Mouse (Mus musculus) left cerebral cortex, adult 11 months (tissue): ENCODE measurements at regions not wholly inside any gene's neighbourhood (a gene's known extent, or its start where the extent isn't known, plus 50 kb on each side); places are given as distances from the start of the nearest gene placed in this dataset.

ENCODE experiments used
- DNase-seq: peaks from one replicate; pipeline ENCODE4 v3.0.0; 2022; ENCODE audit warnings: low spot score

DNA sequence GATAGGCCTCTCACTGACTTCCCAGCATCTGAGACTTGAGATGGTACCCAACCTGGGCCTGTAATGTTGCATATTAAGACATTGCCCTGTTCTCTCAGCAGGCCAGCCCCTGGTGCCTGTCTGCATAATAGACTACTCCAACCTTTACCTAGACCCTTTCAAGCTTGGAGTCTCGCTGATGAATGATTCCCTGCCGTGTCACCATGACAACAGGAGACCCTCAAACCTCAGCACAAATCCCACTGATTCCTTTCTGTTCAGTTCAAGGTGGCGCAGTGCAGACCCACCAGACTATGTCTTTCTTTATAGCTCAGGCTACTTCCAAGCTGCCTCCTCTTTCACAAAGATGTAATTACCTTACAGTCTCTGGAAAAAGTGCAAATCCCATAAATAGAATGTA lies 172.0 kb downstream of the Dcdc2c start:
- DNase-seq: no peak

DNA sequence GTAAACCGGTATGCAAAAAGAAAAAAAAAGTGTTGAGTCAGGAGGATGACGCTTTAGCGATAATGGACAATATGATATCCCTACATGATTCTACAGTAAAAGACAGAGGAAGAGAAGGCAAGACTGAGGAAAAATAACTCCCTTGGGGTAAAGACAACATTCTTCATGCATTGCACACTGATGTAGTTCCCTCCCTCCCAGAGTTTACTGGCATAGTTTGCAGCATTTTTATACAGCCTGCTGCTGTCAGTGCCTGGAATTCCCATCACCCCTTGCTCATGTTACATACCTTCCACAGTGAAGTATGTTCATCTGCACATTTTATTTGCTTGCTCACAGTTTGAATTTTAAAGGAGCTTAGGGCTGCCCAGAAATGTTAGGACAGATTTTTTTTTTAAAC lies 174.2 kb downstream of the Dcdc2c start:
- DNase-seq: no peak

DNA sequence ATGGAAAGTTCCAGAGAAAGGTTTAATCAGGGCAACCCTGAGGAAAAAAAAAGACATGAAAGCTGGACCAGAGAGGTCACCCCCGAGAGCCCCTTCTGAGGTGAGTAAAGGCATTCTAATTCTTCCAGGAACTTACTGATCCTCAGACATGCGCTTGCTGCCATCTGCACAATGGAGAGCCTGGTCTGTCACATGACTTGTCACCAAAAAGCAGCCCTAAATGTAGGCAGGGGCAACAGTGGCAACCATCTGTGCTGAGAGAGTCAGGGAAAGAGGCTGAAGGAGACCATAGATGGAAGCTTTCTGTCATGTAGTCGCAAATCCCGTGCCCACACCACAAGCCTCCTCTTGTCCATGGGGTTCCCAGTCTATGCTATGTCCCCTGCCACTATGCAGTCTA lies 174.8 kb downstream of the Dcdc2c start:
- DNase-seq: no peak

DNA sequence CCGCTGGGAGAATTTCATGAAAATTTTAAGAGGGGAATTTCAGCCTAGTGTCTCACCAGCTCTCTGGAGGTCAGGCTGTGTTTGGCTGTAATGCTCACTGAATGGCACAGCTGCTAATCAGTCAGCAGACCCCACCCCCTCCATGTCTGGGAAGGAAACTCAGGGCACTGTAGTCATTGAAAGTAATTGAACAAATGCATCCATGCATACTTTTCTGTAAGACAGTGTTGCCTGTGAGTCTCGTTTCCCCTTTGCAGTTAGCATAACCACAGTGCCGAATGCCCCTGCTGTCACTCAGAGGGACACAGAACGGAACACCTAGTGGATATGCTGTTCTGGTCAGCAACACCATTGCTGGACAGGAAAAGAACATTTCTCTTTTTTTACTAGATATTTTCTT lies 175.4 kb downstream of the Dcdc2c start:
- no peak for DNase-seq

DNA sequence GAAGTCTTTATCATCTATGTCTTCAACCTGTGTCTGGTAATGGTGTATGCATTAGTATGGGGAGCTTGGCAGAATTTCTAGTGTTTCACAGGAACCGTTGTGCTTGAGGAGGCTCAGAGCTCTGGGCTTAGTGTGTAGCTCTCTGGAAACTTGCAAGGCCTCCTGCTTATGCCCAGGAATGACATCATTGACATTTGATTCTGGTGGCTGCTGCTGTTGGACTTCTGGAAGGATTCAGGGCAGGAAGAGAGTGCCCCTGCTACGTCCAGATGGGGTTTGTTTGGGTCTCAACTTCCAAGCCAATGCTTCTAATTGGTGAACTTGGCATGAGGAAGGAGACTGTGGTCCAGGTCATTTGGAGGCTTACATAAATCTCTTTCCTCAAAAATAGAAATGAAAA lies 186.9 kb downstream of the Dcdc2c start:
- DNase-seq: no peak

DNA sequence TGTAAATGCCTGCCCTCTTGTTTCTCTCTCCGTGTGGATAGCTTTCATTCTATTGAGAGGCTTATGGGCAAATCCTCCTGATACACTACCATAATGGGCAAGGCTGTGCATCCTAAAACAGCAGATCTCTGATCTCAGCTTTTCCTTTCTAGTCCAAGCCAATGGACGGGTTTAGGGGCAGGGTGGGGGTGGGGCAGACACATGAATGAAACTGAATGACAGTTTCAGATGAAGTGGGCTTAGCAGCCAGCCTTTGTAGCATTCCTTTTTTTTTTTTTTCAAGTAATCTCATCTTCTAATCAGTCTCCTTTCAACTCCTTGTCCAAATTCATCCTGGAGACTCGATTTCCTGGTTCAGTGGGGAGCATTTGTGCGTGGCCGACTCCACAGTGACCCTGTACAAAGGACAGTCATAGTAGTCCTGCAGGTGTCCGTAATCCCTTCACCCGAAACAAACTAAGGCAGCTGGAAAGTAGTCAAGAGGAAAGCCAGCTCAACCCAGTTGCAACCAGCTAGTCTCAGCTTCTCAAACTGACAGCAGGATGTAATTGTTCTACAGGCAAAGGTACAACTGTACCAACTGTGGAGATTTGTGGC lies 193.4 kb downstream of the Dcdc2c start:
- DNase-seq: no peak

DNA sequence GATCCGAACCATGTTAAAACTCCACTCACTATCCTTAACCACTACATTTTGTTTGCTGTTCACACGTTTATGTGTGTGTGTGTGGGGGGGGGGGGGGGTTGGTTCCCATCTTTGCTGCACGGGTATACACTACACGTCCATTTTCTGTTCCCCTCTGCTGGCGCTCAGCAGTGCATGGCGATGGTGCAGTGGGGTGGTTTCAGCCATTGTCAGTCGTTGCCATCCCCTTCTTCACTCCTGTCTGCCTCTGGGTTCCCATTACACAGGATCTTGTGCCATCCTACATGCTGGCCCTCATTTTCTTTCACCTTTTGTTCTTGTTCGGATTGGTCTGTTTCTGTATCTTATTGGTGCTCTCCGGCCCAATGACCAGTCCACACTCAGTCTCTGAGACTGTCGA lies 194.4 kb downstream of the Dcdc2c start:
- DNase-seq: no peak

DNA sequence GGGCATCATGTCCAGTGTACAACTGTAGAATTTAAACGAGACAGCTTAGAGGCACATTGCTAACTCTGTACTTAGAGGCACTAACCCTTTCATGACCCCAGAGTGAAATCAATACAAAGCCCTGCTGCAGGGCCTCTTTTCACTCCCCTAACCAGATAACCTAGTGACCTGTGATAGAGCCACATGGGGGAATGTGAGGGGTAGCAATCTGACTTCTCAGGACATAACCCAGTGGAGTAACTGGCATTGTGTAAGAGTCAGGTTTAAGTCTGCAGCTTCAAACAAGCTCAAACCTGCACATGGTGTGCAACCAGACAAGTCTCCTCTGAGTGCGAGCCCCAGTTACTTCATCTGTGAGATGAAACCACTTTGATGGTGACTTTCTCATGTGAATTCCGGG lies 199.1 kb downstream of the Dcdc2c start:
- no peak for DNase-seq

DNA sequence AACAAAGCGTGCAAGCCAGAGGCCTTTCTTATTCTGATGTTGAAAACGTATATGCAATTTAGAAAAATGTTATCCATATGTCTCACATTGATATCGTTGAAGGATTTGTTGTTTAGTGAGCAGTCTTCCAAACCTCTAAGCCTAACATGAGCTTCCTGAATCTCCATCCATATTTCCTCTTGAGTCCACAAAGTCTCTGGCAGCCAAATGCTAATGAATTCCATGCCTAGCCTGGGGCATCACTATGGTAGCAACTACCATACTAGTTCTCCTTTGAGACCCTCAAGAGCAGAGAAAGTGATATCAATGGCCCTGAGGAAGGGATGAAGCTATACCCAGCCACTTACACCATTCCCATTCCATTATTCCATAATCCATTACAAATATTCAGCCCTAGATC lies 199.6 kb downstream of the Dcdc2c start:
- no peak for DNase-seq

DNA sequence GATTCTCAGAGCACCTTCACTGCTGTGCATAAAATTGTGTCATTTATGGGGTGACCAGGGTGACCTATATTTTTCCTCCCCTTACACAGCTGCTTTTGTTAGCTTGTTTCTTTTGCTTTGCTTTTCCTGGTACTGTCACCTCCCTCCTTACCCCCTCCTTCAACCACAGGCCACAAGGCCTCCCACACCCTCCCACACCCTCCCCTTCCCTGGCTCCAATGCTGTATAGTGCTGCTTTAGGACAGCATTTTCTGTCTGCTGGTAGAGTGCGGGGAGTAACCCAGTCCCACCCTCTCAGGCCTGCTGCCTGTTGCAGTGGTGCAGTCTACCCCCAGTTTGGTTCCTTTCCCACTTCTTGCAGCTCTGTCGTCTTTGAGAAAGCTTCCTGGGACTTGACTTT lies 209.5 kb downstream of the Dcdc2c start:
- DNase-seq: no peak

DNA sequence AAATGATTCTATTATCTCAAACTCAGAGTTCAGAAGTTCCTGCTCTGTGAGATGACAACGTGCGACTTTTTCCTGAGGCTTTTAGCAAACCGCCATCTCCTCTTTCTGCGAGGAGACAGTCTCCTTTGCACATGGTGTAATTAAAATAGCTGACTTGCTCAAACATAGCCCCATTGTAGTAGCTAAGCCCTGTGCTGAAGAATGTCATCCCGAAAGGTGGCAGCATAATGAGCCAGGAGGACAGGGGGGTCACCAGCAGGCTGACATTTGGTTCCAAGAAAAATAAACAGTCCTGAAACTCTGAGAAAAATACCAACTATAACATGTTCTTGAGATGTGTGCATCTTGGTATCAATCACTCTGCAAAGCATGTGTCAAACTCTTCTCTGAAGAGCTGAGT lies 219.6 kb downstream of the Dcdc2c start:
- DNase-seq: no peak

DNA sequence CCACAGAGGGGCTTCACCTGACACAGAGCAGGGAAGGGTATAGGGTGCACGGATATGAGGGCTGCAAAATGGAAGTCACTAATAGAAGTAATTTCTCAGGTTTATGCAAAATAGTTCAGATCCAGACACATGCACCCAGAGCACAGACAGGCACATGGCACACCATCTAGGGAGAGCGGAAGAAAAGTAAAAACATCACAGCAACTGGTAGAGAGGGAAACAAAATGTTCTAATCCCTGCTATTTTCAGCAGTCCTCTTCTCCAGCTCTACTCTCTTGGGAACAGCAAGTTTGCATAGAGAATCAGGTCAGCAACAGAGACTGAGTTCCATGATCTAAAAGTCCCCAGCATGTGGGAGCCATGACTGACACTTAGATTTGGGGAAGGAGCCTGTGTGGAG lies 220.4 kb downstream of the Dcdc2c start:
- no peak for DNase-seq

DNA sequence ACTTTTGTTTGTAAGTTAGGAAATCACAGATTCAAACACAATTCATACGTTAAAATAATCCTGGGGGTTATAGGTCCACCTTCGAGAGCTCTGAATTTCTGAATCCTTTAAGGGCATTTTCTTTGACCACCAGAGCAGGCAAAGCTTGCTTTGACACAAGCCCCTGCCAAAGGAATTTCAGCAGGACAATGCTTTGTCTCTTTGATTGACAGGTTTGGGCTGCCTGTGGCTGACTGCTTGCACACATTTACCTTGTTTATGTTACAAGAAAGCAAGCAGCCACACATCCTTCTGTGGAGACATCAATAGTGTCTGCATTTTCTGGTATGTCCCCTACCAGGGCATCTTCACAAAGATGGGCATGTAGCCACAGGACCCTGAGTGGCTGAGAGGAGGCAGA lies 228.5 kb downstream of the Dcdc2c start:
- DNase-seq: no peak

DNA sequence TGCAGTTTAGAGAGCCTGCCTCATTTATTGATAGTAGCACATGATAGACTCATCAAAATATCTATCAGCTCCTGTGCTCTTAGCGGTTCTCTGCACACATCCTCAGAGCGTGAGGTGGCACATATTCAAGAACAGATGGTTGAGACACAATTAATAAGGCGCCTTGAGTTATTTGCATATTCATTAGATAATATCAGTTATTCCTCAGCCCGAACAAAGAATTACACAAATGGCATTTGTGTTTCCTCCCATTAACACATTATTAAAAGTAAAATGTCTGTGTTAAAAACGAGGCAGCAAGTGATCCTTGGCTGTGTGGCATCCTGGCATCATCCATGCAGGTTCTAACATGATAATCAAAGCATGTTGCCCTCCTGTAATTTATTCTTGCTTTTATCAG lies 243.0 kb downstream of the Dcdc2c start:
- DNase-seq: no peak

DNA sequence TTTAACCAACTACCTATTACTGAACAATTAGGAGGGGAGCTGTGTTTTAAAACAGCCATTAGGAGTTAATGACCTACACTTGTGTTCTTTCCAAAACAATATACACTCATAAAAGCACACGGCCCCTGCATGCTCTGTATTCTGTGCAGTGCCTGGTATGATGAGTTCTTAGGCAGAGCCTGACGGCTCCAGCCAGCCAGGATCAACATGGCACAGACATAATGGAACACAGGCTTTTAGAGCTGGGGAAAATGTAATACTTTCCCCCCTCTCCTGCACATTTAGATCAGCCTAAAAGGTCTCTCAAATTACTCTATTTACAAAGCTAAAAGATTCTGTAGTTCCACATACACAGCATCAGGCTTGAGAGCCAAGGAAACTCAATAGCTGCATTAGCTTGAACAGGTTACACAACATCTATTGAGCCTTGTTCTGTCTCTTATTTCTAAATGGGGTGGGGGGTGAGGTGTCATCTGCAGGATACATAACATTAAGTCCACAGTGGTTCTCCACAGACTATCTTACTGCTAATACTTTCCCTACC lies 250.1 kb downstream of the Dcdc2c start:
- no peak for DNase-seq

DNA sequence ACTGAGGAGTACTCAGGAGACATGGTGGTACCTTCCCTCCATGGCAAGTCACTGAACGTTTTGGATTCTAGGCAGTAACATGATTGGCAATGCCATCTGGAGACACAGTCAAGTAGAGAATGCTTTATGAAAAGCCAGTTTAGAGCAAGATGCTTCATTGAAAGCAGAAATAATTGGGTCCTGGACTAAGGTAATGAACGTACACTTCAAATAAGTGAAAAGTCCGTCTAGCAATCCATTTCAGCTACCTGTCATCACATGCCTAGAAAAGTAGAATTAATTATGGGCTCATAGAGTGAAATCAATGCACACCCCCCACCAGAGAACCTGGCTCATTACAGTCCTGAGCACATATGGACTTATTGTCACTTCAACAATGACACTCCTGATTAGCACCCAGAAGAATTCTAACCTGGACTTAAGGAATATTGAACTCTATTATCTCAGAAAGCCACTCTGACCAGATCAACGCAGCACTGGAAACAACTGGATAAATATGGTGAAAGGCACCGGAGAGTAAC lies 263.8 kb downstream of the Dcdc2c start:
- no peak for DNase-seq

DNA sequence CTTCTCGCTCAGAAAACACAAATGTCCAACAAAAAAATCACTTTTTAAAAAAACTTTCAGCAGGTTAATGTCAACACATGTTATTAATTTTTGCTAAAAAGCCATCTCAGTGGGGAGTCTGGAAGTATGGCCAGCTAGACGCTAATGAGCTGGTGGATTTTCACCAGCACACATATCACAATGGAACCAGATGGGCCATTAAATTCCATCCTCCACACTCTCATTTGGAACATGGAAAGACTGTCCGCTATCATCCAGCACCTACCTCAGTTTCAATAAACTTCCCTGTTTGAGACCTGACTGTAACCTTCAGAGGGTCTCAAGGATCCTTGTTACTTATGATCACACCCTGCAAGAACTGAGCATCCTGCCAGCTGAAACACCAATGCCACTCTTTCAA lies 296.7 kb downstream of the Dcdc2c start:
- no peak for DNase-seq

DNA sequence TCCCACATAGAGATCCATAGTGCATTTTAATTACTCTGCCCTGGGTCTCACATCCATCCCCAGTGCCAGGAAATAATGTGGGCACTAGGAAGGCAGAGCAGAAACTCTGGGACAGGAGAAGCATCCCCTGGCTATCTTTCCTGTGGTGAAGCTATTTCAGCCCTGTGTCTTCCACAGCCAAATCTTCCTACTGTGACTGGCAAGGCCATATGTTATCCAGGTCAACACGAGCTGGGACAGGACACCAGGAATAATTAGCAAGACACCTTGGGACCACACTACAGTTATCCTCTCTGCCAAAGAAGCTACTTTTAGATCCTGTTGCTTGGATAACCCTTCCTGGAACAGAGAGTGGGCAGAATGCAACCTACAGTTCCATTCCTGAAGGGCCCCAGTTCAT lies 301.7 kb downstream of the Dcdc2c start:
- DNase-seq: no peak

DNA sequence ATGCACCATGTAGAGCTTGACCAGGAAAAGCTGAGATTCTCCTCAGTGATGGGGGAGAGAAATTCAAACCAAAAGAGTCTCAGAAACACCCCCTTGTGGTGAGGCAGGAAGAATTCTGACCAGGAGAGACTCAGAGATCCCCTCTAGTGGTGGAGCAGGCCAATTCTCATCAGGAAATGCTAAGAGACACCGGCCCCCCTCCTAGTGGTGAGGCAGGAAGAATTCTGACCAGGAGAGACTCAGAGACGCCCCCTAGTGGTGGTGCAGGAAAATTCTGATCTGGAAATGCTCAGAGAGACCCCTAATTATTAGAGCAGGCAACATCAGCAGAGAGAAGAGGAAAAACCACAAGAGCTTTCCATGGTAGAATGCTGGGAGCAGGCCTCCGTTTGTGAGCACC lies 303.4 kb downstream of the Dcdc2c start:
- peak; percentile 32 for DNase-seq

DNA sequence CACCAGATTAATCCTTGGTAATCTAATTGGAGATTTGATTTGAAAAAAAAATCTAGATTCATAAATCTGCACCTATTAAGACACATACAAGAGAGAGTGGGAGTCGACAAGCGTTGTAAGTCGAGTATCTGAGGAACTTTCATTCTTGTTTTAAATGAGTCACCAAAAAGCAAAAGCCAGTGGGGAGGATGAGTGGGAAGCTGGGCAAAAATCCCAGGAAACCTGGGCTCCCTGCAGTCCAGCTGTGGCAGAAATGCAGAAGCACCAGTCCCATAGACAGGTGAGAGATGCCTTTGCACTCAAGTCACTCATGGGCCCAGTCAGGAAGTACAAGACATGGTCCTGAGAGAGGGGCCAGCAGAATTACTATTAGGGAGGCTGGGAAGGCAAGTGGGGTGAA lies 303.9 kb downstream of the Dcdc2c start:
- DNase-seq: no peak

DNA sequence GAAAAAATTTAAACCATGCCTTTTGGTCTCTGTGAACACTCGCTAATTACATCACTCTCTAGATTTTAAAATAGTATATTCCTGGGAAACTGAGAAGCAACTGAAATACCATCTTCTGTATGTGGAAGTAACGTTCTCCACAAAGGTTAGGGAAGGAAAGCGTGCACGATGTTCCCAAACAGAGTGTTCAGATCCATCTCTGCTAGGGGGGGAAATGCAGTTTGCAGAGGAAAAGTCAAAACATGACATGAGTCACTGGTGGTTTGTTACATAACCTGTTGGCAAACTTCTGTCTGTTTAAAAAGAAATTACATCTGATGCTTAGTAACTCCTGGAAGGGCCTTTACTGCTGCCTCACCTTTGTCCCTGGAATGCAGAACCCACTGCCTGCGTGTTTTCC lies 314.2 kb downstream of the Dcdc2c start:
- peak; percentile 16 for DNase-seq

DNA sequence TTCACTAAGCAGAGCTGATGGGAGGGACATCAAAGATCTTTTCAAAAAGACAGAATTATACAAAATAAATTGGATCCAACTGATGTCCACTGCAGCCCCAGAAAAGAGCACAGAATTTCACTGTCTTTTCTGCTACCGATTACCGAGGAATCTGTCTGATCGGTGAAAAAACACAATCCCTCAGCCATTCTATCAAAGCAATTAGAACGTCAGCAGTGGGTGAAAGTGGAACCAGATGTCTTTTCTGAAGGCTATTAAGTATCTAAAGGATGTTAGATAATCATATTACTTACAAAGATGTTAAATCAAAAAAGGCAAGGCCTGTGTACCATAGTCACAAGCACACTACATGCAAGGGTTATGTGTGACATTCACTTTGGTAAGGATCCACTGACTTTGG lies 315.2 kb downstream of the Dcdc2c start:
- DNase-seq: no peak

DNA sequence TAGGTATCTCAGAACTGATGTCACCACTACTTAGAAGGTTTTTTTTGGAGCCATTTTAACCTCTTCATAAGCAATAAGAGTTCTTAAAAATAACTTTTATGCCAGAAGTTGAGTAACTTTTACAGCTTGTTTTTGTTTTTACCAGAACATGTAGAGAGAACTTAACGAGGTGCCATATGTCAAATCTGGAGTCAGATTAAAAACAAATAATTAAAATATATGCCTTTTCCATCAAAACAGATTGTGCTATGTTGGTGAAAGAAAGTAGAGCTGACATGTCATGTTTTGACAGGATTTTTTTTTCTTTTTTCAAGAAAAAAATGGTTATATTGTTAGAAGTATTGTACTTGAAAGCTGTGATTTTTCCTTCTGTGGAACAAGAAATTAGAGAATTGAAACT lies 349.4 kb downstream of the Dcdc2c start:
- DNase-seq: no peak

DNA sequence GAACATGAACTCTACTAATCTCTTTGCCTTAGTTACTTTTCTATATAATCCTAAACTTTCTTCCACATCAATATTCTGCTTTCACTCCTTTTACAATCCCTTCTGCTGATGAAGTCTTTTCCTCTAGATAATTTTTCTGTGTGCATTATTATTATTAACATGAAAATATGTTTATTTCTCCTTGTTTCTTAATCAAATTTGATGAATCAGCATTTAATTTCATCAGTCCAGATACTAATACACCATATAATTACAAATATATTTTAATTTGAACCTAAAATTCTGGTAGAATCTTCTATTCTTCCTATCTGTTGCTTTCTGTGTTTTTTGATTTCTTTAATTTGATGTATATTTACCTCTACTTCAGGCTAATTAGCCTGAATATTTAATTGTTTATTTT lies 365.5 kb downstream of the Dcdc2c start:
- no peak for DNase-seq

DNA sequence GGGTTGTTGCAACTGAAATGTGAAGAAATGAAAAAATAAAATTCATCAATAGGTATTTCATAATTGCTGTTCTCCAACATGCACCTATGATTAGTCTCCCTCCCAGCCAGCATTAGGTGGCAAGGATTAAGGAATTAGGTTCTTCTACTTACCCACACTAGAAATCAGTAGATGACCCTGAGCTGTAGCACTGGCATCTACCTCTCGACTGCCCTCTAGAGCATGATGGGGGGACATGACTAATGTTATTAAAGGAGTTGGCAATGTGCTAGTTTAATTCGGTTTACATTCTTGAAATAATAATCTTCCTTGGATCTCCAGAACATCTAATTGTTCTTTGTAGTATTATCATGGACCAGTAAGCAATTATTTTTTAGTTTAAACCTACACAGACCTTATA lies 370.9 kb downstream of the Dcdc2c start:
- no peak for DNase-seq
